Mouse (Mus musculus) heart, postnatal 10 days (tissue): ENCODE data around the gene Gm21789. TPM values are rescaled to one million over a fixed set of nuclear protein-coding genes. Genes with fewer than 3 reads are reported as not detected.
"Not testable (repeated sequence)": the region's sequence is repeated elsewhere in the genome, so short reads cannot be mapped to it uniquely, and the experiment has no call there.

ENCODE experiments used
- DNase-seq, 2 experiments: peaks; one replicate each; pipeline ENCODE4 v3.0.0; 2021
- intact Hi-C: fragments of 180-260 bp; cut with DNase I; formaldehyde crosslinking; loops from one replicate; pipeline ENCODE4 v1.15.1; 2025
- total RNA-seq, 2 experiments: library from RNA; stranded (reverse); gene quantifications; 2 replicates each; pipeline ENCODE4 v1.2.3; 2021

Gene Gm21789
- not detected for total RNA-seq

DNA sequence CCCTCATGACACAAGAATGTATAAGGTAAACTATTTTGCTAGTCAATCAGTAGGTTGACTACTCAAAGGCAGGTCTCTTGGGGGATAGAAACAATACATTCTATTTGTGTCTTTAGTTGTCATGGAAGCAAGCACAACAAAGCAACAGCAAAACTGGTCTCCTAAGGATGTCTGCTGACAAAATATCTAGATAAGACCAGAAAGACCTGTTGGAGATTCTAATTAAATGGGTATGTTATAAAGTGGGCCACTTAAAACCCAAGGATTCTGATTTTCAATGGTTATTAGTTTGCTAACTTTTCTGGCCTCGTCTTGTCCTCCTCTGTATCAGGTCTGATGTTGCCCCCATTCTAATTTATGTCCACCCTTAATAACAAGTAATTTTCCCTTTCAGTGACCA is at the start of gene Gm21789:
Gene Gm21789, plus strand, starts transcription at position 301 of the 400 bp plus-strand sequence.
- intact Hi-C loops, DNase-seq: not testable (repeated sequence)

DNA sequence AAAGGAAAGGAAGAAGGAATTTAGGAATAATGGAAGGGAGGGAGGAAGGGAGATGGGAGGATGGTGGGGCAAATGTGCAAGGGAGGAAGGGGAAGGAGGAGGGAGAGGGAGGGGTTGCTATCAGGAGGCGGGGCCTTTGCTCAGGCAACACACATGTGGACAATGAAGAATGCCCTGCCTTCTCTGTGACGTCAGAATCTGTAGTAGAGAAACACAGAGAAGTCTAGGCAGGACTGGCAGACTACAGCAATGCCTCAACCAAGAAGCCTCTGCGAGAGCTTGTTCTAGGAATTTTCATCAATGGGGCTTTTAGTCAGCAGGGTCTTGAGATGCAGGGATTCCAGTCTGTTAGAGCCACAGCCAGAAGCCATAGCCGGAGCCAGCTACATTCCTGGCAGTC is 47.2 kb upstream of the Gm21789 start, which contains the start of gene Btbd35f30:
Gene Btbd35f30, plus strand, starts transcription at position 301 of the 400 bp plus-strand sequence.
- intact Hi-C loops, DNase-seq: not testable (repeated sequence)

DNA sequence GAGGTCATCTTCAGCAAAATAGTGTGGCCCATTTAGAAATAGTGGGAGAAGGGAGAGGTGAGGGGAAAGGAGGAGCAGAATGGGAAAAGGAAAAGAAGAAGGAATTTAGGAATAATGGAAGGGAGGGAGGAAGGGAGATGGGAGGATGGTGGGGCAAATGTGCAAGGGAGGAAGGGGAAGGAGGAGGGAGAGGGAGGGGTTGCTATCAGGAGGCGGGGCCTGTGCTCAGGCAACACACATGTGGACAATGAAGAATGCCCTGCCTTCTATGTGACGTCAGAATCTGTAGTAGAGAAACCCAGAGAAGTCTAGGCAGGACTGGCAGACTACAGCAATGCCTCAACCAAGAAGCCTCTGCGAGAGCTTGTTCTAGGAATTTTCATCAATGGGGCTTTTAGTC is 32.0 kb downstream of the Gm21789 start, which contains the start of gene Btbd35f5:
Gene Btbd35f5, plus strand, starts transcription at position 301 of the 400 bp plus-strand sequence.
- DNase-seq, intact Hi-C loops: not testable (repeated sequence)

Other genes starting within 250 kb of the Gm21789 start
- gene Btbd35f21, start 215.7 kb upstream of the Gm21789 start, total RNA-seq: not detected
- not detected for gene Btbd35f30, start 47.1 kb upstream of the Gm21789 start, total RNA-seq
- not detected for gene Btbd35f5, start 32.1 kb downstream of the Gm21789 start, total RNA-seq